ENCODE assay signal across 20 mouse cellular contexts in the genomic region with DNA sequence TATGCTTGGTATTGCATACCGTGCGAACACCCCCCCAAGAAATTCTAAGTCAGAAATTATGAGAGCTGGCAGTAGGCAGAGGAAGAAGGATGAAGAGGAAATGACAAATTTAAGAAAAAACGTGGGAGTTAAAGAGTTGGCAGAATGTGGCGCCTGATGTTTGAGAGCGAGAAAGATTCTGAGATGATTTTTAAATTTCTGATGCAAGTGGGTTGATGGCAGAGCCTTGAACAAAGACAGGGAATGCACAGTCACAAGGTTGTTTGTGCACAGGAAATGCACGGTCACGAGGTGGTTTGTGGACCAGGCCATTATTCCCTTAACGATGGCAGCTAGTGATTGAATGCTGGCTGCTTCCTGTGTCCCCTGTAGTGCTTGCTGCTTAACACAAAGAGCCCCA.
A peak's percentile ranks its signal among the peaks of the same experiment; 100 is the strongest.
DNase-seq lines count a peak whose midpoint lies in the region; ATAC-seq and TF ChIP-seq lines count a peak whose summit lies in the region.
"Had no signal": no experiment of that assay in that cellular context is flagged by ENCODE, and none has a peak within 500 bp of the region (broad histone marks: within the 10 kb centered on the region; RNA-seq: fewer than 3 reads in every experiment).

No protein-coding gene starts in this region.

- no peak overlapping the region for H3K9ac ChIP-seq in kidney, embryonic 15.5 days
- H3K9ac ChIP-seq: heart, embryonic 15.5 days; hindbrain, embryonic 13.5 days; limb, embryonic 13.5 days; liver, embryonic 15.5 days; midbrain, embryonic 12.5 days had no signal

- no peaks in the 10 kb centered on the region for H3K27me3 ChIP-seq in kidney, embryonic 15.5 days
- H3K27me3 ChIP-seq: heart, embryonic 15.5 days; hindbrain, embryonic 13.5 days; limb, embryonic 13.5 days; liver, embryonic 15.5 days; midbrain, embryonic 12.5 days had no signal

- H3K27ac ChIP-seq in layer of hippocampus, adult 2 months, result peak overlapping the region; percentile 69
- H3K27ac ChIP-seq in kidney, embryonic 15.5 days, result no peak overlapping the region
- H3K27ac ChIP-seq: heart, embryonic 15.5 days; hindbrain, embryonic 13.5 days; limb, embryonic 13.5 days; liver, embryonic 15.5 days; midbrain, embryonic 12.5 days had no signal

- no peaks in the 10 kb centered on the region for H3K9me3 ChIP-seq in kidney, embryonic 15.5 days (replicated peaks)
- H3K9me3 ChIP-seq: G1E; heart, embryonic 15.5 days; hindbrain, embryonic 13.5 days; limb, embryonic 13.5 days; liver, embryonic 15.5 days; midbrain, embryonic 12.5 days had no signal

- H3K4me2 ChIP-seq in kidney, embryonic 15.5 days, result no peak overlapping the region
- H3K4me2 ChIP-seq: heart, embryonic 15.5 days; hindbrain, embryonic 13.5 days; limb, embryonic 13.5 days; liver, embryonic 15.5 days; midbrain, embryonic 12.5 days had no signal

- H3K4me3 ChIP-seq in layer of hippocampus, adult 2 months, result no peak overlapping the region
- no peak overlapping the region for H3K4me3 ChIP-seq in kidney, embryonic 15.5 days (replicated peaks)
- H3K4me3 ChIP-seq: heart, embryonic 15.5 days; hindbrain, embryonic 13.5 days; limb, embryonic 13.5 days; liver, embryonic 15.5 days; midbrain, embryonic 12.5 days had no signal

- no peaks in the 10 kb centered on the region for H3K36me3 ChIP-seq in kidney, embryonic 15.5 days
- H3K36me3 ChIP-seq: G1E; heart, embryonic 15.5 days; hindbrain, embryonic 13.5 days; limb, embryonic 13.5 days; liver, embryonic 15.5 days; midbrain, embryonic 12.5 days had no signal

- 62% methylated on average over 8 of the region's 8 CpGs for WGBS in kidney, embryonic 15.5 days

- no peaks in the 10 kb centered on the region for H3K4me1 ChIP-seq in kidney, embryonic 15.5 days
- H3K4me1 ChIP-seq: heart, embryonic 15.5 days; hindbrain, embryonic 13.5 days; limb, embryonic 13.5 days; liver, embryonic 15.5 days; midbrain, embryonic 12.5 days had no signal

- intact Hi-C loops in heart, postnatal 36 days (cut with DNase I), result no loop called here

- DNase-seq in layer of hippocampus, adult 2 months (ENCODE audit: low spot score in 2 of 2), result peak; percentile 28 to 67
- no peak for DNase-seq in layer of hippocampus, postnatal 10 days (ENCODE audit: low spot score in 2 of 2)
- peak; percentile 40 to 70 for DNase-seq in left cerebral cortex, adult 18-20 months (ENCODE audit: low spot score in 2 of 2)
- peak; percentile 53 for DNase-seq in right cerebral cortex, postnatal 25 days
- DNase-seq in retina, embryonic 14.5 days (ENCODE audit: low spot score), result no peak
- no peak for DNase-seq in heart, postnatal 36 days
- DNase-seq: adrenal gland, postnatal 10 days; cerebellum, adult 8-10 months; kidney, postnatal 25 days; lung, postnatal 14 days had no signal

- no peak for TF ChIP-seq CTCF in layer of hippocampus, adult 2 months (conservative IDR thresholded peaks at IDR 0.05)

- ATAC-seq in frontal cortex, adult (ENCODE audit: low TSS enrichment), result peak; percentile 77
- no peak for ATAC-seq in kidney, embryonic 15.5 days (replicated peaks; ENCODE audit: low FRiP score)
- ATAC-seq: forebrain, embryonic 16.5 days; intestine, postnatal 0 days had no signal

Comparison
In these comparisons a context has a peak if more than half of its experiments do, and no peak if none do; other contexts are left out.
1. DNase-seq: peak in layer of hippocampus, adult 2 months (2 of 2), left cerebral cortex, adult 18-20 months (2 of 2) and right cerebral cortex, postnatal 25 days (single experiment); none in layer of hippocampus, postnatal 10 days (0 of 2), retina, embryonic 14.5 days (single experiment) and heart, postnatal 36 days (0 of 2).